Mouse (Mus musculus) heart, embryonic 14.5 days (tissue): ENCODE measurements around the gene Pipox. TPM values are rescaled to one million over a fixed set of nuclear protein-coding genes. Genes with fewer than 3 reads are reported as not detected.

ENCODE experiments used
- ATAC-seq: fragments of 200-750 bp; cut with Nextera tagmentation; 2 replicates; pipeline ENCODE4 v1.8.0; 2017; ENCODE audit warnings: low read depth, moderate TSS enrichment; ENCODE audit not compliant: insufficient number of reproducible peaks, insufficient read depth, low FRiP score
- H3K27ac ChIP-seq, 2 experiments: fragments of 200-500 bp in 1 of 2; fragments of 300-500 bp in 1 of 2; sonication (generic) in 1 of 2; replicated peaks in 1 of 2; 2 replicates each; pipeline ENCODE4 v1.5.1; 2012 to 2014; ENCODE audit warnings: low read depth in 2 of 2, low read length in 2 of 2, control low read depth in 1 of 2, mild to moderate bottlenecking in 1 of 2, mixed read lengths in 1 of 2; ENCODE audit not compliant: control insufficient read depth in 1 of 2, insufficient read depth in 1 of 2
- H3K27me3 ChIP-seq: fragments of 300-500 bp; sonication (generic); 2 replicates; pipeline ENCODE4 v1.6.1; 2014; ENCODE audit warnings: mild to moderate bottlenecking, low read length, control low read depth; ENCODE audit not compliant: control insufficient read depth, insufficient read depth
- H3K36me3 ChIP-seq: fragments of 300-500 bp; sonication (generic); 2 replicates; pipeline ENCODE4 v1.6.1; 2014; ENCODE audit warnings: mild to moderate bottlenecking, control low read depth, low read length, mixed read lengths; ENCODE audit not compliant: control insufficient read depth, insufficient read depth
- H3K4me1 ChIP-seq, 2 experiments: fragments of 200-500 bp in 1 of 2; fragments of 300-500 bp in 1 of 2; sonication (generic) in 1 of 2; 2 replicates each; pipeline ENCODE4 v1.6.1; 2012 to 2014; ENCODE audit warnings: low read length in 2 of 2, control low read depth in 1 of 2, mixed read lengths in 1 of 2; ENCODE audit not compliant: control insufficient read depth in 2 of 2, insufficient read depth in 2 of 2
- H3K4me2 ChIP-seq: fragments of 300-500 bp; sonication (generic); 2 replicates; pipeline ENCODE4 v1.6.1; 2014; ENCODE audit warnings: mild to moderate bottlenecking, low read length
- H3K4me3 ChIP-seq, 2 experiments: fragments of 200-500 bp in 1 of 2; fragments of 300-500 bp in 1 of 2; sonication (generic) in 1 of 2; 2 replicates each; pipeline ENCODE4 v1.5.1; 2012 to 2014; ENCODE audit warnings: low read length in 2 of 2, mild to moderate bottlenecking in 2 of 2, control low read depth in 1 of 2, low read depth in 1 of 2, moderate library complexity in 1 of 2; ENCODE audit not compliant: control insufficient read depth in 1 of 2, insufficient read depth in 1 of 2
- H3K9ac ChIP-seq: fragments of 300-500 bp; sonication (generic); 2 replicates; pipeline ENCODE4 v1.6.1; 2014; ENCODE audit warnings: mild to moderate bottlenecking, low read length
- H3K9me3 ChIP-seq: fragments of 300-500 bp; sonication (generic); 2 replicates; pipeline ENCODE4 v1.6.1; 2016; ENCODE audit warnings: low read length, control low read depth; ENCODE audit not compliant: control insufficient read depth
- WGBS: fragments of 180-500 bp; shearing (Covaris S2); extraction: QIAGEN DNeasy Blood & Tissue Kit; methylation state at CpG from one replicate; pipeline ENCODE4 v1.1.7; 2014; 5-methylcytosine and 5-hydroxymethylcytosine counted together
- polyA plus RNA-seq: library from polyadenylated mRNA; unstranded; fragments of >200 nt; fragmentation: Nextera tagmentation; extraction: Ambion mirVana; gene quantifications from 2 replicates; pipeline ENCODE4 v1.2.1, GENCODE M21; 2014

The Pipox gene
- 3.8 and 3.9 TPM in 2 replicates for polyA plus RNA-seq

DNA sequence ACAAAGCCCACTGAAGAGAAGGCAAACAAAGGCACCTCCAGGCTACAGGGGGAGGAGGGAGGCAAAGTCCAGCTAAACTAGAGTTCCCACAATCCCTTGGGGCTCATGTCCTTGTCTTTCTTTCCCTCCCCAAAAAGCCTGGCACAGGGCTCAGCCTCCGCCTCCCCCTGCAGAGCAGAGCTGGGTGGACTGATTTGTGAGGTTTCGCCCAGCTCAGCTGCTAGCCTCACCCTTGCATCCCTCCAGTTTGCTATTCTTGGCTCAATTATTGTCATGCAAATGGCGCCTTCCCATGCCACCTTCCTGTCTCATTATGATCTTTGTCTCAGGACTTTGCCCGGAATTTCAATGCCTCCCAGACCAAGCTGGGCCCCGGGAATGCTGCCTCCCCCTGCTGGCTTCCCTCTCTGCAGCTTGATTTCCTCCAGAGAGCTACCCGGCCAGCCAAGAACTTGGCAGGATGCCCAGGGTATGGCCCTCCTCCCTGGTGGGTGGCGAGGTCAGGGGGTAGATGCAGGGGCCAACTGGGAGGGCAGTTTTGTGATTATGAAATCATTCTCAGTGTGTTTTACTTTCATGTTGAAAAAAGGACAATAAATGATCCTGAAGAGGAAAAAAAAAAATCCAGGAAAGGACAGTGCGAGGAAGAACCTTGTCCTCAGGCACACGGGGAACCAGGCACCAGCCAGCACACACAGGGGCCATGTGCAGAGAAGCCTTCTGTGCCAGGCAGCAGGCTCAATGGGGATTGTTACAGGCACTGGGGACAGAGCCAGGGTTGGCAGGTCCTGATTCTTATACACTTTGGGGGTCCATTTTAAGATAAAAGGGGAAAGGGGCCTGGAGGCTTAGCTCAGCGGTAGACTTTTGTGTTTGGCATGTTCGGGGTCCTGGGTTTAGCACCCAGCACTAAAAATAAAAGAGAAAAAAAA lies at the start of gene Pipox:
TSS of gene Pipox (minus strand) at position 310 of the 932 bp plus-strand sequence.
- no peaks in the 10 kb centered on the region for H3K36me3 ChIP-seq
- 13% methylated on average over 11 of the region's 11 CpGs for WGBS
- peak; percentile 82 for ATAC-seq
- H3K27ac ChIP-seq = peak within 1 kb of the TSS; percentile 74 to 84
- no peaks in the 10 kb centered on the region for H3K9me3 ChIP-seq
- no peak within 1 kb of the TSS for H3K4me3 ChIP-seq
- H3K27me3 ChIP-seq = 0 out of 2 replicates have a peak, but pooled peaks cover 6% of the 10 kb centered on the region
- peaks cover 22 to 33% of the 10 kb centered on the region in 2 experiments for H3K4me1 ChIP-seq
- 0 out of 2 replicates have a peak within 1 kb of the TSS, but pooled peaks have one; percentile 10 for H3K9ac ChIP-seq
- peak within 1 kb of the TSS; percentile 39 for H3K4me2 ChIP-seq

DNA sequence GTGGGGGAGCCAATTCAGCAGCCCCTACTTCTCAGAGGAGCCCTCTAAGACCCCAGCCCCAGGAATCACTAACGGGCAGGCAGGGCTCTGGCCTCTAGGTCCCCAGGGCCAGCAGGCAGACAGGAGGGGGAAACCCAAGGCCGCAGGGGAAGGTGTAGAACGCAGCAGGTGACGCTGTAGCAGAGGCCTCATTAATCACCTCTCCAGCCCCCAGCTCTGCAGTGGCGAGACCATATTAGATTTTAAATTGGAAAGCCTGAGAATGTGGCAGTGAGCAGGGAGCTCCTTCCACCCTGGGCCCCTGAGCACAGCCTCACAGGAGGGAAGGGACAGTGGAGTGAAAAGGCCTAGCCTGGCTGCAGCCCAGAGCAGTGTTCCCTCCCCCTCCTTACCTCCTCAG lies 48.3 kb upstream of the Pipox start:
- Histone ChIP-seq H3K36me3 (no peaks in the 10 kb centered on the region), H3K9me3 (no peaks in the 10 kb centered on the region), H3K4me1 (no peaks in the 10 kb centered on the region), H3K27ac (no peak overlapping the region), H3K9ac (no peak overlapping the region), H3K27me3 (peaks cover 25% of the 10 kb centered on the region), H3K4me3 (no peak overlapping the region), H3K4me2 (no peak overlapping the region)
- 64% methylated on average over 5 of the region's 5 CpGs for WGBS
- no peak for ATAC-seq

DNA sequence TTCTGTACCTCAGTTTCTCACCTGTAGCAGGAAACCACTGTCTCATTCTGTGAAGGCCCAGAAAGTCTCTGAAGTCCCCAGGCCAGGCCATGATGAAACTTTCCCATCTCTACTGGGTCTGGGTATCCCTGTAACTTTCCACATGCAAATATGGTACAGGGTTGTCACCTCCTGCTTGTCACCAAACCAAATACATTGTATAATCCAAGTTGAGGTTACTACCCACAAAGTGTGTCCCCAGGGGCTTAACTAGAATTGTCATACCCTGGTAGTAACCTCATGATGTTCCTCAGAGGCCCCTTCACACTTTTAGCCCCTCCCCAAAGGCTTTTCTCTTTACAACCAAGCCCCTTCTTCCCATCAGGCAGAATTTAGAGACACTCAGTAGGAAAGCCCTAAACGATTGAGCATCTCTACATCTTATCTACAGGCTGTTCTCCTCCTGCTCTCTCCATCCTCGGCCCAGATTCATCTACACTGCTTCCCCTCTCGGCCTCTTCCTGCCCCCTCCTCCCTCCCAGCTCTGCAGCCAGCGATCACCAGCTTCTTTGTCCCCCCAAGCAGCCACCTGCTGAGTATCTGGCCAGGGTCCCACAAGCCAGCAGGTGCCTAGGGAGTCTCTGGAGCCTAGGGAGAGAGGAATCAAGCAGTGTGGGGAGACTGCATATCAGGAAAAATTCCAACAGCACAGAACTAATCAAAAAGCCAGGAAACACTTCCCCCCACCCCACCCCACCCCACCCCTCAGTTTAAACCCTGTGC lies 43.9 kb upstream of the Pipox start:
- Histone ChIP-seq H3K9ac (no peak overlapping the region), H3K36me3 (no peaks in the 10 kb centered on the region), H3K4me2 (no peak overlapping the region), H3K9me3 (no peaks in the 10 kb centered on the region), H3K4me1 (no peaks in the 10 kb centered on the region), H3K27me3 (peaks cover 49% of the 10 kb centered on the region), H3K27ac (no peak overlapping the region), H3K4me3 (no peak overlapping the region)
- 4% methylated on average over 4 of the region's 4 CpGs for WGBS
- ATAC-seq = no peak

DNA sequence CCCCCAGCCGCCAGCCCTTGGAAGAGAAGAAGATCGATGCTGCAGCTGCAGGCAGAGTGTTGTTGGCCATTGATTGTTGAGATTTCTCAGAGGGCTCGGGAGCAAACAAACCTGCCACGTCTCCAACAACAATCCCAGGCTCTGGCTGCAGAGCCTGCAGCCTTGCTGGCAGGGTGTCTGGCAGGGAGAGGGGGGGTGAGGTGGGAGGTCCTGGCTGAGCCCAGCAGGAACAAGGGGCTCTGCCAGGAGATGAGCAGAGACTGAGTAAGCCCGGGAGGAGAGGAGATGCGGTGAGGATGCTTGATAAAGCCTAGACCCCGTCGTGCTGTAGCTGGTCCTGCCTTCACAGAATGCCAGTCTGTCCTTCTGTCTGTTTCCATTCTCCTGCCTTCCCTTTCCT lies 43.0 kb upstream of the Pipox start:
- no peak overlapping the region for H3K9ac ChIP-seq
- no peak for ATAC-seq
- H3K4me1 ChIP-seq = 0 out of 4 replicates have a peak, but pooled peaks cover 0 to under 1% of the 10 kb centered on the region in 2 experiments
- no peak overlapping the region for H3K4me3 ChIP-seq
- H3K4me2 ChIP-seq = no peak overlapping the region
- H3K27ac ChIP-seq = no peak overlapping the region
- no peaks in the 10 kb centered on the region for H3K36me3 ChIP-seq
- H3K27me3 ChIP-seq = peaks cover 59% of the 10 kb centered on the region
- 6% methylated on average over 8 of the region's 8 CpGs for WGBS
- no peaks in the 10 kb centered on the region for H3K9me3 ChIP-seq

DNA sequence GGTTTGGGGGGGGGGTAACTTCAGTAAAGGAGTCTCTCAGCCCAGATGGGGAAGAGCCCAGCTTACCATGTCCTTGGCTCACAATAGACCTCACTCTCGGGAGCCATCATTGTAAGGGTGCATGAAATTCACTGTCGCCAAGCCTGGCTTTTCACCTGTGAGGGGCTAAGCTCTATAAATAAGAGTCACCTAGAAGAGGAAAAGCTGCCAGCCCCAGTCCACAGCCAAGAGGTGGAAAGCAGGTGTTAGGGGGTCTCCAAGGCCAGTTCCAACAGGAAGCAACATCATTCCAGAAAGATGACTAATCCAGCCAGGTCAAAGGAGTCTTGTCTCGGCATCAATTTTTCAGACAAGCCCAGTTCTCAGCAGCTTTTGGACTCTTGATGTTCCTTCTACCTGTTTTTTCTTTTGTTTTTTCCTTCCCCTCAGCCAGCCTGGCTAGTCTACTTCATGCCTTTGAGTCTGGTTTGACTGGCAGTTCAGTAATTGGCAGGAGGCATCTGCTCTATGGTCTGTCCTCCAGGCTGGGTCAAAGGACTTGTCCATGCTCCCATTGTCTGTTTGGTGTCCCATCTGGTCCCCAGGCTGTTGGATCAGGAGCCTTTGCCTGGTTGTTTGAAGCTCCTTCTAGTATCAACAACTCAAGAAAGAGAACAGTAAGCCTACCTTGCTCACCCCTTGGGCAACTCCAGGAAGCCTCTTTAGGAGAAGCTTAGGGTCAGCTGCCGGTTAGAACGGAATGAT lies 40.8 kb upstream of the Pipox start:
- H3K4me3 ChIP-seq = no peak overlapping the region
- H3K9me3 ChIP-seq = no peaks in the 10 kb centered on the region
- ATAC-seq = no peak
- 41% methylated on average over 5 of the region's 5 CpGs for WGBS
- H3K4me1 ChIP-seq = peaks cover 0 to 11% of the 10 kb centered on the region in 2 experiments; a peak in 3 of 4 replicates
- peaks cover 77% of the 10 kb centered on the region for H3K27me3 ChIP-seq
- no peak overlapping the region for H3K4me2 ChIP-seq
- H3K9ac ChIP-seq = no peak overlapping the region
- no peaks in the 10 kb centered on the region for H3K36me3 ChIP-seq
- no peak overlapping the region for H3K27ac ChIP-seq

DNA sequence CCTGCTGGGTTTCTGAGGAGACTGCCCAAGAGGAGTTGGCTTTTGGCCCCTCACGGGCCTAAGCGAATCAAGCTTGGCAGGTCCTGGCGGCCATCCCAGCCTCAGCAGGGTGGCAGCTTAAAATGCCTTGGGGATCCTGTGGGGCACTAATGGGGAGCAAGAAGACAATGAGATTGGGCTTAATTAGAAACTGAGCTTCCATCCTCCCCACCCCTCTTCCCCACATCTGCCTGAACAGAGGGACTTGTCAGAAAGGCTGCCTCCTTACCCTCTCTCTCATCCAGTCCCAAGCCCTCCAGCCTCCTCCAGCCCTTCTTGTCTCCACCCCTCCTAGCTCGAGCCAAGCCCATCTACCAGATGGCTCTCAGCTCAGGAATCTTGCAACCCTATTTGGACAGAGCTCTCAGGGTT lies 40.2 kb upstream of the Pipox start:
- H3K4me3 ChIP-seq = no peak overlapping the region
- H3K4me1 ChIP-seq = peaks cover 0 to 11% of the 10 kb centered on the region in 2 experiments; a peak in 3 of 4 replicates
- peaks cover 83% of the 10 kb centered on the region for H3K27me3 ChIP-seq
- H3K9me3 ChIP-seq = no peaks in the 10 kb centered on the region
- no peak overlapping the region for H3K9ac ChIP-seq
- 4% methylated on average over 4 of the region's 4 CpGs for WGBS
- no peak overlapping the region for H3K4me2 ChIP-seq
- no peak overlapping the region for H3K27ac ChIP-seq
- H3K36me3 ChIP-seq = no peaks in the 10 kb centered on the region
- ATAC-seq = no peak

DNA sequence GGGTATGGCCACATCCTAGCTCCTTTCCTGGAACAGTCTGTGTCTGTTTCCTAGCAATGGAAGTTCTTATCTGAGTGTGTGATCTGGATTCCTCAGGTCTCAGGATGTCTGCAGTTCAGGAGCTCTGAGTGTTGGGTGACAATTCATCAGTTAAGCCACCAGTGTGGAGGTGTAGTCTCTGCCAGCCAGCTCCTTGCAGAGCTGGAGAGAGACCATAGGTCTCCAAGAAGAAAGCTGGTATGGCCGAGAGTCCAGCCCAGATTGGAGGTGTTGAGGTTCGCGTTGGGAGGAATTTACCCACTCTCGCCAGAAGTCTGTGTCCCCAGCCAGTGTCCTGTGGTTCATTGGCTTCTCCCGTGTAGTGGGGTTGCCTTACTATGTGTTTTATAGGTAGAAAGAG lies 38.7 kb upstream of the Pipox start:
- H3K4me3 ChIP-seq = no peak overlapping the region
- no peak overlapping the region for H3K4me2 ChIP-seq
- ATAC-seq = no peak
- H3K27ac ChIP-seq = no peak overlapping the region
- H3K36me3 ChIP-seq = no peaks in the 10 kb centered on the region
- no peaks in the 10 kb centered on the region for H3K9me3 ChIP-seq
- H3K27me3 ChIP-seq = peaks cover 83% of the 10 kb centered on the region
- 28% methylated on average over 5 of the region's 5 CpGs for WGBS
- H3K9ac ChIP-seq = no peak overlapping the region
- H3K4me1 ChIP-seq = peaks cover 0 to 11% of the 10 kb centered on the region in 2 experiments; a peak in 3 of 4 replicates
